In the genomic region with DNA sequence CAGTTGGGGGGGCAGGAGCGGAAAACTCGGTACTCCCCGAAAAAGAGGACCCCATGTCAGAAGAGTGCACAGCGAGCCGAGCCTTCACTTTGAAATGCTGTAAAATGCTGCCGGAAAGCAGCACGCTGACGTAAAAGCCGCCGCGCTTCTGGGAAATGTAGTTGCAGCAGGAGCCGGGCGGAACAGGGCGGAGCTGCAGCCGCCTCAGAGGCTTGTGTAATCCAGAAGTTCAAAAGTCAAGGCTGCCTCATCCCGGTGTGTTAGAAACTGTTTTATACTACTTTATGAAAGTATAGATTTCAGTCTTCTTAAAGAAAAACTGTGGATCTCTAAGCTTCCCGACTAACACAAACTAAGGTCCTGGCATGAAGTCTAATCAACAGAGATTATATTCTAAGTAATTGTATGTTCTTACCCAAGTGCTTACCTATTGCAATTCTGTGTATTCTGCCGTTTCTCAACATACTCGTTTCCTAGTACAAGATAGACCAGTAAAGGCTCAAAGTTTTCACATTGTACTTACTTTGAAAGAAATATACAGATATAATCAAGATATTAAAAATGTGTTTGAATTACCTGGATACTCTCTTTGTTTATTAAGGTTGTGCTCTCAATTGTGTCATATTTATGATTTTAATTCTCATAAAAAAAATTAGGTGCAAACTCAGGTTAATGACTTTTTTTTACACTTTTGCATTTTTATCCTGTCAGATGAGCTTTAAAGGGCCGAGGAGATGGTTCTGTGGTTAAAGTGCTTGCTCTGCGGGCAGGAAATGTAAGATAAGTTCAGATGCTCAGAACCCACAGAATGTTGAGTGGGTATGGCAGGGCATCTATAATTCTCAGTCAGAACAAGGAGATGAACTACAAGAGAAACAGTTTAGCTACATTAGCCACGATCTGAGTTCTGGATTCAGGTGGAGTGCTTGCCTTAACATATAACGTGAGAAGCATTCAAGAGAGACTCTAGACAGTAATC, we compare ENCODE assay signal across 8 mouse cellular contexts. TPM values are rescaled to one million over a fixed set of nuclear protein-coding genes. Genes with fewer than 3 reads are reported as not detected.
DNase-seq lines count a peak whose midpoint lies in the region; ATAC-seq lines count a peak whose summit lies in the region.

Dmac1 (minus strand) TSS at position 109 of the 979 bp plus-strand sequence.

- peak; percentile 97 for ATAC-seq in megakaryocyte progenitor cell, adult 5-6 weeks (replicated peaks; ENCODE audit: poor library complexity)

- peak; percentile 88 for DNase-seq in adipocyte (ENCODE audit: low spot score)
- peak; percentile 95 for DNase-seq in embryo, embryonic 10 days (ENCODE audit: low spot score)
- peak; percentile 93 for DNase-seq in gastrocnemius, postnatal 10 days
- peak; percentile 94 for DNase-seq in induced T-regulatory cell, adult 2 months (ENCODE audit: low read depth)
- DNase-seq in left cerebral cortex, adult 9 months (ENCODE audit: low spot score in 2 of 2): peak; percentile 81 to 97
- DNase-seq in right cerebral cortex, postnatal 14 days: peak; percentile 95
- peak; percentile 94 to 95 for DNase-seq in urinary bladder, postnatal 36 days (ENCODE audit: low spot score in 2 of 2)

RNA-seq across cellular contexts. Expression of gene Dmac1, which starts in this region (rescaled TPM):
- total RNA-seq in gastrocnemius, postnatal 10 days (2021): 10 to 100 TPM; 61.2 to 62.1 TPM
- 102 and 112 TPM in 2 replicates for total RNA-seq in megakaryocyte progenitor cell, adult 5-6 weeks (2015)
- total RNA-seq in megakaryocyte progenitor cell, adult 5-6 weeks (2017): 76.3 and 91.6 TPM in 2 replicates

Comparison
In these comparisons a context has a peak if more than half of its experiments do, and no peak if none do; other contexts are left out.
1. Peak in every context shown above with its lines: DNase-seq and ATAC-seq.